In genomic region chr2:120170726-120171125, GRCm38 (mm10) we compare ENCODE assay signal across 8 mouse cellular contexts. TPM values are rescaled to one million over a fixed set of nuclear protein-coding genes. Genes with fewer than 3 reads are reported as not detected.
DNase-seq lines count a peak whose midpoint lies in the region; ATAC-seq and TF ChIP-seq lines count a peak whose summit lies in the region.

No protein-coding gene starts in this region.

- no peaks in the 10 kb centered on the region for H3K36me3 ChIP-seq in hindbrain, postnatal 0 days (ENCODE audit: insufficient read depth, low read length)
- H3K36me3 ChIP-seq in hindbrain, embryonic 13.5 days: no peaks in the 10 kb centered on the region
- no peaks in the 10 kb centered on the region for H3K36me3 ChIP-seq in CH12.LX (replicated peaks in 1 of 2; ENCODE audit: control insufficient read depth in 1 of 2, insufficient read depth in 1 of 2, low read length in 1 of 2)
- H3K36me3 ChIP-seq in neural tube, embryonic 15.5 days: no peaks in the 10 kb centered on the region

- TF ChIP-seq POLR2A in CH12.LX (IDR thresholded peaks at IDR 0.05; ENCODE audit: low read depth, low read length): no peak

- no peak for TF ChIP-seq EP300 in CH12.LX (IDR thresholded peaks at IDR 0.05; ENCODE audit: low read length)

- H3K27ac ChIP-seq in hindbrain, postnatal 0 days: no peak overlapping the region
- H3K27ac ChIP-seq in hindbrain, embryonic 13.5 days: no peak overlapping the region
- H3K27ac ChIP-seq in CH12.LX (ENCODE audit: insufficient read depth, low read depth): no peak overlapping the region
- H3K27ac ChIP-seq in neural tube, embryonic 15.5 days (replicated peaks): no peak overlapping the region

- TF ChIP-seq RAD21 in CH12.LX (IDR thresholded peaks at IDR 0.05; ENCODE audit: low read depth, low read length): peak; percentile 68

- peak; percentile 37 for DNase-seq in hindbrain, postnatal 0 days (ENCODE audit: low spot score)
- DNase-seq in CH12.LX (ENCODE audit: extremely low read depth): peak; percentile 55
- peak; percentile 34 for DNase-seq in brain, adult 2 months (ENCODE audit: low read depth, low spot score)
- peak; percentile 64 for DNase-seq in induced T-regulatory cell, adult 2 months (ENCODE audit: low read depth)
- DNase-seq in lung, postnatal 14 days: peak; percentile 79
- DNase-seq in ovary, postnatal 36 days (ENCODE audit: low spot score): no peak

- H3K27me3 ChIP-seq in hindbrain, postnatal 0 days (ENCODE audit: insufficient read depth, low read length): no peaks in the 10 kb centered on the region
- 0 out of 2 replicates have a peak, but pooled peaks cover 5% of the 10 kb centered on the region for H3K27me3 ChIP-seq in hindbrain, embryonic 13.5 days
- H3K27me3 ChIP-seq in CH12.LX (replicated peaks): peaks cover 8% of the 10 kb centered on the region
- no peaks in the 10 kb centered on the region for H3K27me3 ChIP-seq in neural tube, embryonic 15.5 days (replicated peaks)

- dilution Hi-C loops in CH12.LX (cut with MboI; ENCODE audit: extremely low pct_ligation_motif_present, extremely low pct_unique_long_range_greater_than_20kb, low sequenced_read_pairs): no loop called here

- H3K79me2 ChIP-seq in CH12.LX (replicated peaks; ENCODE audit: control insufficient read depth, extremely low read depth, insufficient read depth, poor library complexity, severe bottlenecking): no peaks in the 10 kb centered on the region

- H3K4me2 ChIP-seq in hindbrain, postnatal 0 days (ENCODE audit: low read depth, low read length): no peak overlapping the region
- no peak overlapping the region for H3K4me2 ChIP-seq in hindbrain, embryonic 13.5 days
- H3K4me2 ChIP-seq in CH12.LX (ENCODE audit: insufficient read depth, low read depth, poor library complexity, severe bottlenecking): no peak overlapping the region
- no peak overlapping the region for H3K4me2 ChIP-seq in neural tube, embryonic 15.5 days

- no peak overlapping the region for H3K4me3 ChIP-seq in hindbrain, postnatal 0 days (ENCODE audit: low read length)
- H3K4me3 ChIP-seq in hindbrain, embryonic 13.5 days: no peak overlapping the region
- H3K4me3 ChIP-seq in CH12.LX (replicated peaks in 1 of 3; ENCODE audit: low read depth in 2 of 3, low read length in 2 of 3, poor library complexity in 1 of 3): no peak overlapping the region
- H3K4me3 ChIP-seq in neural tube, embryonic 15.5 days (replicated peaks): no peak overlapping the region

- H3K9ac ChIP-seq in hindbrain, postnatal 0 days (replicated peaks; ENCODE audit: low read length): no peak overlapping the region
- H3K9ac ChIP-seq in hindbrain, embryonic 13.5 days: no peak overlapping the region
- H3K9ac ChIP-seq in CH12.LX (ENCODE audit: insufficient read depth, low read depth): no peak overlapping the region
- H3K9ac ChIP-seq in neural tube, embryonic 15.5 days (replicated peaks): no peak overlapping the region

- in situ Hi-C loops in CH12.LX (cut with MboI; ENCODE audit: low pct_ligation_motif_present, low pct_unique_long_range_greater_than_20kb, low sequenced_read_pairs): loop anchor here (5.0 kb wide), 1 partner anchor 83 kb away; no protein-coding TSS in a partner anchor

- TF ChIP-seq CTCF in hindbrain, postnatal 0 days (IDR thresholded peaks at IDR 0.05; ENCODE audit: low read depth): peak; percentile 44
- peak; percentile 45 to 76 for TF ChIP-seq CTCF in CH12.LX (conservative IDR thresholded peaks at IDR 0.05 in 1 of 2, IDR thresholded peaks at IDR 0.05 in 1 of 2; ENCODE audit: low read depth in 2 of 2, low read length in 2 of 2)

- 67% methylated on average over 1 of the region's 1 CpGs for WGBS in hindbrain, postnatal 0 days
- WGBS in hindbrain, embryonic 13.5 days: 54% methylated on average over 1 of the region's 1 CpGs
- WGBS in neural tube, embryonic 15.5 days: 53% methylated on average over 1 of the region's 1 CpGs

- no peaks in the 10 kb centered on the region for H3K9me3 ChIP-seq in hindbrain, postnatal 0 days (ENCODE audit: low read length)
- H3K9me3 ChIP-seq in hindbrain, embryonic 13.5 days: no peaks in the 10 kb centered on the region
- H3K9me3 ChIP-seq in CH12.LX (replicated peaks; ENCODE audit: low read length): no peaks in the 10 kb centered on the region
- no peaks in the 10 kb centered on the region for H3K9me3 ChIP-seq in neural tube, embryonic 15.5 days (replicated peaks)

- ATAC-seq in hindbrain, postnatal 0 days: no peak
- ATAC-seq in hindbrain, embryonic 13.5 days (ENCODE audit: low FRiP score): no peak
- ATAC-seq in neural tube, embryonic 15.5 days (ENCODE audit: low FRiP score): no peak

- H3K4me1 ChIP-seq in hindbrain, postnatal 0 days (ENCODE audit: insufficient read depth, low read length): no peaks in the 10 kb centered on the region
- H3K4me1 ChIP-seq in hindbrain, embryonic 13.5 days (replicated peaks): no peaks in the 10 kb centered on the region
- H3K4me1 ChIP-seq in CH12.LX (ENCODE audit: control insufficient read depth in 1 of 2, insufficient read depth in 2 of 2): no peaks in the 10 kb centered on the region
- no peaks in the 10 kb centered on the region for H3K4me1 ChIP-seq in neural tube, embryonic 15.5 days

TF ChIP-seq in CH12.LX, 34 proteins besides CTCF, POLR2A, EP300 and RAD21:
- TF ChIP-seq SMC3 (IDR thresholded peaks at IDR 0.05; ENCODE audit: low read depth, low read length) (peak; percentile 67), ZC3H11A (IDR thresholded peaks at IDR 0.05; ENCODE audit: low read depth, low read length) (no peak), NELFE (IDR thresholded peaks at IDR 0.05; ENCODE audit: low read depth, low read length) (no peak)

RNA-seq across cellular contexts. Expression of gene Ehd4, which starts 16.3 kb away (rescaled TPM):
- total RNA-seq in hindbrain, postnatal 0 days (2014; rRNA removed): 6.3 and 7.1 TPM in 2 replicates
- polyA plus RNA-seq in hindbrain, postnatal 0 days (2015; fragmentation: Nextera tagmentation; extraction: Ambion mirVana): 24.6 and 25.2 TPM in 2 replicates
- 16.1 and 19.9 TPM in 2 replicates for polyA plus RNA-seq in hindbrain, embryonic 13.5 days (2015; fragmentation: Nextera tagmentation; extraction: Ambion mirVana)
- total RNA-seq in CH12.LX (2012; rRNA removed) (8.1 and 9.2 TPM in 2 replicates), CH12.LX (2014; rRNA removed) (9.6 and 9.8 TPM in 2 replicates)
- 22.9 and 27.7 TPM in 2 replicates for polyA plus RNA-seq in CH12.LX (2012; ENCODE audit: insufficient read length, low read depth)
- polyA plus RNA-seq in neural tube, embryonic 15.5 days (2015; fragmentation: Nextera tagmentation; extraction: Ambion mirVana): 15.9 and 27.7 TPM in 2 replicates
